In genomic region chr14:88469361-88469760, GRCm38 (mm10) we compare ENCODE assay signal across 9 mouse cellular contexts. TPM values are rescaled to one million over a fixed set of nuclear protein-coding genes. Genes with fewer than 3 reads are reported as not detected.
DNase-seq lines count a peak whose midpoint lies in the region; ATAC-seq lines count a peak whose summit lies in the region.
"Had no signal": no experiment of that assay in that cellular context is flagged by ENCODE, and none has a peak within 500 bp of the region (broad histone marks: within the 10 kb centered on the region; RNA-seq: fewer than 3 reads in every experiment).

No protein-coding gene starts in this region.

- H3K4me1 ChIP-seq in embryonic facial prominence, embryonic 11.5 days (ENCODE audit: control insufficient read depth, insufficient read depth, low read length): no peaks in the 10 kb centered on the region
- H3K4me1 ChIP-seq in hindbrain, embryonic 10.5 days (replicated peaks): peaks cover 23% of the 10 kb centered on the region; the same call in 1 of the 2 replicates
- peaks cover 18% of the 10 kb centered on the region for H3K4me1 ChIP-seq in midbrain, embryonic 10.5 days

- H3K36me3 ChIP-seq in embryonic facial prominence, embryonic 11.5 days (replicated peaks; ENCODE audit: control insufficient read depth, insufficient read depth, low read depth, low read length): no peaks in the 10 kb centered on the region
- H3K36me3 ChIP-seq in hindbrain, embryonic 10.5 days: no peaks in the 10 kb centered on the region
- H3K36me3 ChIP-seq in midbrain, embryonic 10.5 days: no peaks in the 10 kb centered on the region

- 3% methylated on average over 18 of the region's 18 CpGs for WGBS in embryonic facial prominence, embryonic 11.5 days
- WGBS in hindbrain, embryonic 10.5 days: 2% methylated on average over 18 of the region's 18 CpGs
- 2% methylated on average over 18 of the region's 18 CpGs for WGBS in midbrain, embryonic 10.5 days

- H3K4me3 ChIP-seq in embryonic facial prominence, embryonic 11.5 days (ENCODE audit: low read depth, low read length): peak overlapping the region; percentile 40
- H3K4me3 ChIP-seq in hindbrain, embryonic 10.5 days: peak overlapping the region; percentile 60
- H3K4me3 ChIP-seq in midbrain, embryonic 10.5 days: peak overlapping the region; percentile 65

- H3K4me2 ChIP-seq in embryonic facial prominence, embryonic 11.5 days (ENCODE audit: low read depth, low read length): peak overlapping the region; percentile 90

- no peaks in the 10 kb centered on the region for H3K27me3 ChIP-seq in embryonic facial prominence, embryonic 11.5 days (ENCODE audit: control insufficient read depth, insufficient read depth, low read length)
- peaks cover 22% of the 10 kb centered on the region for H3K27me3 ChIP-seq in hindbrain, embryonic 10.5 days (ENCODE audit: insufficient read depth, poor library complexity, severe bottlenecking)
- peaks cover 39% of the 10 kb centered on the region for H3K27me3 ChIP-seq in midbrain, embryonic 10.5 days (ENCODE audit: low read depth, poor library complexity, severe bottlenecking)

- DNase-seq in layer of hippocampus, adult 18-20 months (ENCODE audit: low spot score in 2 of 2): peak; percentile 28 to 54
- no peak for DNase-seq in layer of hippocampus, adult 11-12 months (ENCODE audit: low spot score)
- DNase-seq in embryonic facial prominence, embryonic 11.5 days (ENCODE audit: low spot score): peak; percentile 51
- DNase-seq in hindbrain, embryonic 10.5 days (ENCODE audit: low spot score): peak; percentile 52
- DNase-seq in midbrain, embryonic 10.5 days (ENCODE audit: low spot score): peak; percentile 46
- no peak for DNase-seq in adrenal gland, adult 8-10 months
- no peak for DNase-seq in gastrocnemius, postnatal 25 days
- DNase-seq in natural killer cell, adult 2 months (ENCODE audit: low spot score in 2 of 2): no peak

- no peaks in the 10 kb centered on the region for H3K9me3 ChIP-seq in embryonic facial prominence, embryonic 11.5 days (replicated peaks; ENCODE audit: control insufficient read depth, low read length)
- H3K9me3 ChIP-seq in hindbrain, embryonic 10.5 days: no peaks in the 10 kb centered on the region
- no peaks in the 10 kb centered on the region for H3K9me3 ChIP-seq in midbrain, embryonic 10.5 days (replicated peaks)

- ATAC-seq in embryonic facial prominence, embryonic 11.5 days (replicated peaks; ENCODE audit: insufficient number of reproducible peaks, low FRiP score, low TSS enrichment, low read depth): peak; percentile 54; the same call in 1 of the 2 replicates

- peak overlapping the region; percentile 43 for H3K9ac ChIP-seq in embryonic facial prominence, embryonic 11.5 days (replicated peaks; ENCODE audit: low read length)

- H3K27ac ChIP-seq in embryonic facial prominence, embryonic 11.5 days (replicated peaks; ENCODE audit: low read depth, low read length): no peak overlapping the region
- peak overlapping the region; percentile 45; the same call in 1 of the 2 replicates for H3K27ac ChIP-seq in hindbrain, embryonic 10.5 days
- H3K27ac ChIP-seq in midbrain, embryonic 10.5 days (replicated peaks): no peak overlapping the region; the same call in 1 of the 2 replicates

RNA-seq across cellular contexts. Expression of gene Pcdh20, which starts 1.8 kb away (rescaled TPM):
- total RNA-seq in layer of hippocampus, adult 18-20 months (2021): 100 to 1,000 TPM; 137 to 144 TPM
- 2.1 and 2.2 TPM in 2 replicates for polyA plus RNA-seq in embryonic facial prominence, embryonic 11.5 days (2014; fragmentation: Nextera tagmentation; extraction: Ambion mirVana)
- 0.75 and 0.92 TPM in 2 replicates for polyA plus RNA-seq in hindbrain, embryonic 10.5 days (2016; fragmentation: Nextera tagmentation; extraction: Ambion mirVana)
- polyA plus RNA-seq in midbrain, embryonic 10.5 days (2016; fragmentation: Nextera tagmentation; extraction: Ambion mirVana): 0.38 and 0.97 TPM in 2 replicates
- total RNA-seq in adrenal gland, adult 8-10 months (2022): under 1 TPM; 0.31 to 0.73 (median 0.40) TPM
- total RNA-seq in gastrocnemius, postnatal 25 days (2021): 1 to 10 TPM in 1 of 2 experiments, under 1 TPM in 1; 0.56 to 1.5 TPM
- polyA plus RNA-seq: testis, adult 2 months had no signal

Comparison
In these comparisons a context has a peak if more than half of its experiments do, and no peak if none do; other contexts are left out.
1. DNase-seq: peak in layer of hippocampus, adult 18-20 months (2 of 2), embryonic facial prominence, embryonic 11.5 days (single experiment), hindbrain, embryonic 10.5 days (single experiment) and midbrain, embryonic 10.5 days (single experiment); none in layer of hippocampus, adult 11-12 months (single experiment), adrenal gland, adult 8-10 months (single experiment), gastrocnemius, postnatal 25 days (single experiment) and natural killer cell, adult 2 months (0 of 2).
2. RNA of gene Pcdh20, which starts 1.8 kb away (total RNA-seq): 137 to 144 TPM in layer of hippocampus, adult 18-20 months; 0.56 to 1.5 TPM in gastrocnemius, postnatal 25 days and 0.31 to 0.73 TPM in adrenal gland, adult 8-10 months; every median in the first group is over 10 times any median in the second.
3. Peak in every context shown above with its lines, with median percentiles within 50 percentile points of each other: H3K4me3 ChIP-seq.